Mouse (Mus musculus) brain, embryonic 14.5 days (tissue): ENCODE data around the gene March10. TPM values are rescaled to one million over a fixed set of nuclear protein-coding genes. Genes with fewer than 3 reads are reported as not detected.
A peak's percentile ranks its signal among the peaks of the same experiment; 100 is the strongest.

Experiments used
- DNase-seq: peaks from one replicate; pipeline ENCODE4 v3.0.0-alpha.2; 2011; ENCODE audit warnings: low read depth
- CTCF ChIP-seq: fragments of 200-500 bp; IDR thresholded peaks from 2 replicates; pipeline ENCODE4 v1.5.1; 2012; ENCODE audit warnings: inconsistent platforms, mild to moderate bottlenecking, moderate library complexity, borderline replicate concordance; ENCODE audit not compliant: insufficient read depth, insufficient read length; ENCODE audit errors: extremely low read depth
- POLR2A ChIP-seq: fragments of 200-500 bp; IDR thresholded peaks from 2 replicates; pipeline ENCODE4 v1.6.1; 2012; ENCODE audit warnings: mild to moderate bottlenecking, inconsistent platforms, borderline replicate concordance; ENCODE audit not compliant: poor library complexity, insufficient read depth, insufficient read length, severe bottlenecking; ENCODE audit errors: extremely low read depth
- polyA plus RNA-seq: library from polyadenylated mRNA; depleted of rRNA; stranded (reverse); fragments of >200 nt; gene quantifications from 2 replicates; pipeline ENCODE4 v1.2.3, GENCODE M21; 2012

Gene March10
- polyA plus RNA-seq, 1 experiment: 0.29 TPM

- no peak for DNase-seq
- TF ChIP-seq CTCF (no peak), POLR2A (no peak)
Observed at GRCm38 (mm10) chr11:105374526-105375175, 81.9 kb downstream of the March10 start.

GRCm38 (mm10) chr11:105373881-105374280 is 82.7 kb downstream of the March10 start:
- TF ChIP-seq CTCF (no peak), POLR2A (no peak)
- no peak for DNase-seq

GRCm38 (mm10) chr11:105371818-105372217 is 84.7 kb downstream of the March10 start:
- no peak for TF ChIP-seq CTCF
- no peak for TF ChIP-seq POLR2A
- no peak for DNase-seq

GRCm38 (mm10) chr11:105369526-105370386 is 86.8 kb downstream of the March10 start:
- no peak for DNase-seq
- TF ChIP-seq POLR2A (no peak), CTCF (no peak)

GRCm38 (mm10) chr11:105368833-105369232 is 87.7 kb downstream of the March10 start:
- TF ChIP-seq CTCF: no peak
- TF ChIP-seq POLR2A: no peak
- DNase-seq: no peak

- DNase-seq: no peak
- TF ChIP-seq POLR2A (no peak), CTCF (no peak)
Observed at GRCm38 (mm10) chr11:105367163-105367562, 89.4 kb downstream of the March10 start.

GRCm38 (mm10) chr11:105366051-105366450 is 90.5 kb downstream of the March10 start:
- TF ChIP-seq POLR2A (no peak), CTCF (no peak)
- no peak for DNase-seq

GRCm38 (mm10) chr11:105365611-105366010 is 90.9 kb downstream of the March10 start:
- no peak for DNase-seq
- TF ChIP-seq CTCF (no peak), POLR2A (no peak)

GRCm38 (mm10) chr11:105364386-105365065 is 92.0 kb downstream of the March10 start:
- TF ChIP-seq POLR2A (no peak), CTCF (no peak)
- DNase-seq: peak; percentile 70

GRCm38 (mm10) chr11:105363598-105364385 is 92.7 kb downstream of the March10 start:
- TF ChIP-seq CTCF (no peak), POLR2A (no peak)

GRCm38 (mm10) chr11:105362946-105363597 is 93.5 kb downstream of the March10 start:
- peak; percentile 79 for TF ChIP-seq CTCF
- no peak for TF ChIP-seq POLR2A
- DNase-seq: peak; percentile 87

More at GRCm38 (mm10) chr11:105363598-105364385, 92.7 kb downstream of the March10 start:
- peak; percentile 71 for DNase-seq
